Mouse (Mus musculus) retina, adult 2 months (tissue): Measurements from ENCODE around the gene Dennd1c.
"Not testable (repeated sequence)": the region's sequence is repeated elsewhere in the genome, so short reads cannot be mapped to it uniquely, and the experiment has no call there.

Experiments used
- DNase-seq: peaks from one replicate; pipeline ENCODE4 v3.0.0-alpha.2; 2012; ENCODE audit warnings: low read depth, low spot score

The Dennd1c gene

DNA sequence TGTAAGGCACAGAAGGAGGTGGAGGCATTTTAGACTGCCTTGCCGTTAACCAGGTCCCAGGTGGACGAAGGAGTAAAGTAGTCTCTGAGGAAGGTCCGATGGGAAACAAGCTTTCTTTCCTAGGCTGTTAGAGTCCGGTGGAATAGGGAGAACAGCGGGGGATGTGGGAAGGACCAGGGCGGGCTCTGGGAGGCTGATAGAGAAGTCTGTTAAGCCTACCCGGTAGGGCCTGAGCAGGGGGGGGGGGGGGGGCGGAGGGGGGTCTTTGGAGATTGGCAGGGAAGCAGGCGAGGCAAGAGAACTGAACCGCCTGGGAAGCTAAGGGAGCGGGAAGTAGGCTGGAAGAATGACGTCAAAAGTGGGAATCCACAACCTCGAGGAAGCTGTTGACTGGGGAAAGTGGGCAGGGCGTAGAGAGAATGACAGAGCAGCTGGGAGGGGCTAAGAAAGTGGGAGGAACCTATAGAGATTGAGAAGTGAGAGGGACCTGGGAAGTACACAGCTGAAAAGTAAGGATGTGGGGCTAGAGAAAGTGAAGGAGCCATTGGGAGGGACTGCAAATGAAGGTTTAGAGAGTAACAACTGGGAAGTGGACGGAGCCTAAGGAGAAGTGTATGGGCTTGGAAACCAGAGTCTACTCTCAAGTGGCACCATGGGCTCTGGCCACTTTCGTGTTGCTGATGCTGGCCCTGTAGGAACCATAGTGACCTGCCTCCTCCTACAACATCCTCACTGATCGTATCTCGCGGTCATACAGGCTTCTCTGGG is 17.7 kb upstream of the Dennd1c start:
- DNase-seq, result no peak

DNA sequence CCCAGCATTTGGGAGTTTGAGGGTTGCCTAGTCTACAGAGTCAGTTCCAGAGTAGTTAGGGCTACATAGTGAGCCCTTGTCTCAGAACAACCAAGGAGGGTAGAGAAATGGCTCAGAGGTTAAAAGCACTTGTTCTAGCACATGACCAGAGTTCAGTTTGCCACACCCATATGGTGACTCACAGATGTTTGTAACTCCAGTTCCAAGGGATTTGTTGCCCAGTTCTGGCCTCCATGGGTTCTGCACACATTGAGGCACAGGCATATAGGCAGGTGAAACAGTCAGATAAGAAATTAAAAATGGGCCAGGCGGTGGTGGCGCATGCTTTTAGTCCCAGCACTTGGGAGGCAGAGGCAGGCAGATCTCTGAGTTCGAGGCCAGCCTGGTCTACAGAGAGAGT is 15.9 kb upstream of the Dennd1c start:
- DNase-seq, result no peak

DNA sequence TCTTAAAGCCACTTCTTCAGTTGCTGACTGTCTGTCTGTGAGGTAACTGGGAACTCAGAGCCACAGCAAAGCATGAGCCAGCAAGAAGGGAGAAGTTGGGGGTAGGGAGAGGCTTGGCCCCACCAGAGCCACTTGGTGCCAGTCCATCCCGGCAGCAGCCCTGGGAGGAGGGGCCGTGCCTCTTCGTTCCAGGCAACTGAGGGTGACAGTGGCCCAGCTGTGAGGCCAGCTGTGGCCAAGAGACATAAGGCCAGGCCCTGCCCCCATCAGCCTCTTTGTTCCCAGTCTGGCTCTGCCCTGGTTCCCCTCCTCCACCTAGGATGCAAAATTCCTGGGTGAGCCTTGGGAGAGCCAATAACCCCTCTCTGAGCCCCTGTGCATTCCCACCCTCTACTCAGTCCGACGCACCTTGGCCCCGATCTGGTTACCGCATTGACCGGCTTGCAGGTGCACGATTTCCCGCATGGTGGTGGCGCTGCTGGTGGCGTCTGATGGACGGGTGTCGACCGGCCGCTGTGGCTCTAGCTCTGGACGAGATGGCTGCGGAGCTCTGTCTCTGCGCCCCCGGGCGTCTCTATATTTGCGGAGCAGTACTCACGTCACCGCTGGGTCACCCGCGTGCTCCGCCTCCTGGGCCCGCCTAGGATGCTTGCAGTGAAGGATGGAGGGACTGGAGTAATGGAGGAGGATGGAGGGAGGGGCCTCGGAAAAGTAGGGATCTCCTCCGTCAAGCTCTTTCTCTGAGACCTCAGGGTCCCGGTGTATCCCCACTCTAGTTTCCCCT is 8.9 kb upstream of the Dennd1c start, which contains the start of gene Tubb4a:
TSS of gene Tubb4a (minus strand) at position 734 of the 784 bp plus-strand sequence.
- peak; percentile 16 for DNase-seq

DNA sequence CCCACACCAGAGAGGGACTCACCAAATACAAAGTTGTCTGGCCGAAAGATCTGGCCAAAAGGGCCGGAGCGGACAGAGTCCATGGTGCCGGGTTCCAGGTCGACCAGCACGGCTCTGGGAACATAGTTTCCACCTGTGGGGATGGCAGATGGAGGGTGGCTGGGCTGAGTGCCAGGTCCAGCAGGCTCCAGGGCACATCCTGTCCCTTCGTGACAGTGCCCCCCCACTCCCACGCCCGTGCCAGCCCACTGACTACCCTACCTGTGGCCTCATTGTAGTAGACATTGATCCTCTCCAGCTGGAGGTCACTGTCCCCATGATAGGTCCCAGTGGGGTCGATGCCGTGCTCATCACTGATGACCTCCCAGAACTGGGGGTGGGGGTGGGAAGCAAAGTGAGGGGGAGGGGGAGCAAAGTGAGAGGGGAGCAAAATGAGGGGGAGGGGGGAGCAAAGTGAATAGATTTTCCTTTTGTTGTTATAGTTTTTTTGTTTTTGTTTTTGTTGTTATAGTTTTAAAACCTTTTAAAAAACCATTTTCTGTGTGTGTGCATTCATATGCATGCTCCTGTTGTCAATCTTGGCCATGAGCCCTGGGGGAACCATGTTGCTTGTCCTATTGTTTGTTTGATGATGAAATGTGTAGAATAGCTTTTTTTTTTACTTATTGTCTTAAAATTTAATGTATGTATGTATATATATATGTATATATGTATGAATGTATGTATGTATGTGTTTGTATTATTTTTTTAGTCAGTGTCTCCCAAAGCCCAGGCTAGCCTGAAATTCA is 7.8 kb upstream of the Dennd1c start:
- no peak for DNase-seq

DNA sequence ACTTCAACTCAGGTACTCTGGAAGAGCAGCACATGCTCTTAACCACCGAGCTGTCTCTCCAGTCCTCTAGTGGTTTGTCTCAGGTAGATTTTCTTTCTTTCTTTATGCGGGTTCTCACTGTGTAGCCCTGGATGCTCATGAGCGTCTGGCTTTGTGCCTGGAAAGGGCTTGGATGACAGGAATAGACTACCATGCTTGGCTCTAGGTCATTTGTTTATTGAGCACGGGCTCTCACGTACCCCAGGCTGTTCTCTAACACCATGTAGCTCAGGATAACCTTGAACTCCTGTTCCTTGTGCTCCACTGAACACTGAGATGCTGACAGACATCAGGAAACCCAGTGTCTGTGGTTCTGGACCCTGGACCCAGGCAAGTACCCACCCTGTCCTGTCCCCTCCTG is 4.2 kb upstream of the Dennd1c start:
- DNase-seq, result no peak

DNA sequence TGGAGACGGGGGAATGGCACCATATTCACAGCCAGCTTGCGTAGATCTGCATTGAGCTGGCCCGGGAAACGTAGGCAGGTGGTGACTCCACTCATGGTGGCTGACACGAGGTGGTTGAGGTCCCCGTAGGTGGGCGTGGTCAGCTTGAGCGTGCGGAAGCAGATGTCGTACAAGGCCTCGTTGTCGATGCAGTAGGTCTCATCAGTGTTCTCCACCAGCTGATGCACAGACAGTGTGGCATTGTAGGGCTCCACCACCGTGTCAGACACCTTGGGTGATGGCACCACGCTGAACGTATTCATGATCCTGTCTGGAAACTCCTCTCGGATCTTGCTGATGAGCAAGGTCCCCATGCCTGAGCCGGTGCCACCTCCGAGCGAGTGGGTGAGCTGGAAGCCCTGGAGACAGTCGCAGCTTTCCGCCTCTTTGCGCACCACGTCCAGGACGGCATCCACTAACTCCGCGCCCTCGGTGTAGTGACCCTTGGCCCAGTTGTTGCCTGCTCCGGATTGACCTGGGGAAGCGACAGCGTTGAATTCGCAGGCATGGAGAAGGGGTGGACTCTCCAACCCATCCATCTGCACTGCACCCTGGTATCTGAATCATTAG is 3.0 kb upstream of the Dennd1c start:
- no peak for DNase-seq

DNA sequence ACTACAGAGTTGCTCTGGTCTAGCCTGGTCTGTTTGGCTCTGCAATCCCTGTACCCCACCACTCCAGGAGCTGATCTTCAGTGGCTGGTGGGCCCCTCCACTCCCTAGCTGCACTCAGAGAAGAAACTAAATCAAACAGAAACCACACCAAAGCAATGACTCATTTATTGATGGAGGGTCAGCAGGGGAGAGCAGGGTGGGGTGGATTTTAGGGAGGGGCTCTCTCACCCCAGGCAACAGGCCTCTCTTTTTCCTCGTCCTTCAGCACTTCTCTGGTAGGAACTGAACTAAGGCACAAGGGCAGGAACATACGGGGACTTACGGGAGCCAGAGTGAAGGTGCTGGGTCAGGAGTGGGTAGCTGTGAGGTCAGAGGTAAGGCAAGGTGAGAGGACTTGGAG is 1.6 kb upstream of the Dennd1c start:
- no peak for DNase-seq

DNA sequence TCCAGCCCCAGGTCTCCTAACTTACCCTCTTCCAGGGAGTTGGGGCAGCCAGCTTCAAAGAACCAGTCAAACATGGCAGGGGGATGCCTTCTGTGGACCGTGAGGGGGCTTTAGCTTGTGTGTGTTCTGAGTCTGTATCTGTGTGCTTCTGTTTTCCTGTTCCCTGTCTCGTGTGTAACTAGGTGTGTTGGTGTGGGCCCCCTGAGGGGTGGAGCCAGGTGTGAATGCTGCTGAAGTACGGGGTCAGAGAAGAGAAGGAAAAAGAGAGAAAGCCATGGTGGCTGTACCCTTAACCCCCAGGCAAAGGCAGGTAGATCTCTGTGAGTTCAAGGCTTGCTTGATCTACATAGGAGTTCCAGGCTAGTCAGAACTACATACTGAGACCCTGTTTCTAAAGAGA is 1.4 kb downstream of the Dennd1c start:
- DNase-seq, result no peak

DNA sequence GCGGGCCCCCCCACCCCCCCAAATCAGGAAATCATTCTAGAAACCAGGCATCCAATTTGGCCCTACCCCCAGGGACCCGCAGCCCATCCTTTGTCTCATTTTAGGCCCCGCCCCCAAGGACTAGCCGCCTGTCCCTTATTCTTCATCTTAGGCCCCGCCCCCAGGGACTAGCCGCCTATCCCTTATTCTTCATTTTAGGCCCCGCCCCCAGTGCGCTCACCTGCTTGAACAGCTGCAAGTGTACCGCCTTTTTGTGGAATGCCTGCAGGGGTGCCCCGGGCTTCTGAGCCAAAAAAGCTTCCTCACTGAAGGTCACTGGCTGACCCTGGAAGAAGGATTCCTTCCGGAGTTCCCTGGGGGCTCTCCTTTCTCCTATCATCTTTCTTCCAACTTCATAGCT is 7.6 kb downstream of the Dennd1c start:
- DNase-seq, result no peak

DNA sequence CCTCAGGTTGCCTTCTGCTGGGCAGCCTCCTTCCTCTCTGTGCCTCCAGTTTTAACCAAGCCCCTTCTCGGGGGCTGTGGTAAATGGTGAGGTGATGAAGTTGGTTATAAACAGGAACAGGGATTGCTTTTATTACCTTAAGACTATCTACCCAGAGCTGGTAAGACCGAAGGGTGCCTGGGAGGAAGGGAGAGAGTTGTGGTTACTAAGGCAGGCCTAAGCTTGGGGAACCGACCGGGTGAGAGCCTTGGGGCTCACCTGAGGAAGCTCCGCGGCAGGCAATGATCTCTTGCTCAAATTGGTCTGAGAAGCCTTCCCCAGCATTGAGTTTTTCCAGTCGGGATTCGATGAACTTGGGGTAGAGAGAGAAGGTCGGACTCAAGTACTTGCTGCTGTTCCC is 8.0 kb downstream of the Dennd1c start:
- DNase-seq, result no peak

DNA sequence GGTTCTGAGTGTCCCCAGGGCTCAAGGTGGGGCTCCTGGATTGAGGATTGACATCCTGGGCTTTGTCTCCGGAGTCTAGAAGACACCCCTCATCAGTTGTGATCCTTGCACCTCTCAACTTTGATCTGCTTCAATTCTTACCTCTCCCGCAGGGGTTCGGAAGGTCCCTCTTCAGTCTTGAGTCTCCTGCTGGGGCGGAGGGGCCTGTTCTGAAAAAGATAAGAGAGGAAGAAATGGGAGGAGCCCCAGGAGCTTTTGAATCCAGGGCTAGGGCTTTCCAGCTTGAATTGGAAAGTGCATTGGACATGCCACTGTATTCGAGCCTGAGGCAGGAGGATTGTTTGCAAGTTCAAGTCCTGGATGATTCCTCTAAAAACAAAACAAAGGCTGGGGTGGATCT is 11.4 kb downstream of the Dennd1c start:
- no peak for DNase-seq

DNA sequence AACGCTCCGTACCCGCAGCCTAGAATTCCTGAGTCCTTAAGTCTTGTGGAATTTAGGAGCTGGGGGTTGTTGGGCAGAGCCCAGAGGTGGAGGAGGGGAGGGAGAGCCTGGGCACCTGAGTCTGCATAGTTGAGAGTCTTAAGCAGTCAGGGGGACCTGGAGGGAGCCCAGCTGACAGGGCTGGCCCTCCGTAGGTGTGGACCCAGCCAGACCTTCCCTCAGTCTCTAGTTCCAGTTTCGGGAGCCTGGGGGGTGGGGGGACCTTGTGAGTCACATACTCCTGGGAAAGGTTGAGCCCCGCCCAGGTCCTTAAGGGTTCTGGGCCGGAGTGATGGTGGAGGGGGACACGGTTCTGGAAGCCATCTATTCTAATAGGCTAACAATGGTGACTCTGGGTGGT is 15.3 kb downstream of the Dennd1c start:
- DNase-seq, result no peak

DNA sequence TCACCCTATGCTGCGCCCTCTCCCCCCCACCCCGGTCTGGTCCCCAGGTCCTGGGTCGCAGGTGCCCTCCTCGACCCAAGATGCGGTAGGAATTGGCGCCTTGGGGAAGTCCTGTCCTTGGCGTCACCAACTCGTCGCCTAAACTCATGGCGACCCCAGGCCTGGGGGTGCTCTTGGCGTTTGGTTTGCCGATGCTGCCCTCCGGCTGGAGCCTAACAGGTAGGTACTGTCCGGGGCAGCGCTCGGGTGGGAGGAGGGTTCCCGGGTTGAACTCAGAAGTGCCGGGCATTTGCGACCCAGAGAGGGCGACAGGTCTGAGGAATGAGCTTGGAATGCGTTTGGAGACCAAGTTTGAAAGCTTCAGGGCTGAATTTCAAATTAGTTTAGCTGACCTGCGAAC is 15.8 kb downstream of the Dennd1c start:
- no peak for DNase-seq

DNA sequence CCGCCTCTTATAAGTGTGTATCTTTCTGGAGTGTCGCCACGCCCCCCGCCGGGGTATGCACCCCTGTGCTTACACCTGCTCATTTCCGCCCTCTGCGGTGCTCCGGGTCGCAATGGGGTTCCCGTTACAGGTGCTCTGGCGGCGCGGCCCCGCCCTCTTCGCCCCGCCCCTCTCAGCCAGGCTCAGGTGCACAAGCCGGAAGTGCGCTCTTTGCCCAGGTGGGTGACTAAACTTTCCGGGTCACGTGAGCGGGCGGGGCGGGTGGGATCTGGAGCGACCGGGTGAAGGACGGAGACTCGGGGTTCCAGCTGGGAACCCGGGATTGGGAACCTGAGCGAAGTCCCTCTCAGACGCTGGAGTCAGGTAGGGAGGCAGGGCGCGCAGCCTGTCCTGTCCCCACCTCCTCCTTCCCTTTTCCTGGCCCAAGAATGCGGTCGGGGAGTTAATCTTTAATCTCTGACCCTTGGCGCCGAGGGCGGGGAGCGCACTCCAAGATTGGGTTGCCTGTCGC is 16.2 kb downstream of the Dennd1c start:
- no peak for DNase-seq

DNA sequence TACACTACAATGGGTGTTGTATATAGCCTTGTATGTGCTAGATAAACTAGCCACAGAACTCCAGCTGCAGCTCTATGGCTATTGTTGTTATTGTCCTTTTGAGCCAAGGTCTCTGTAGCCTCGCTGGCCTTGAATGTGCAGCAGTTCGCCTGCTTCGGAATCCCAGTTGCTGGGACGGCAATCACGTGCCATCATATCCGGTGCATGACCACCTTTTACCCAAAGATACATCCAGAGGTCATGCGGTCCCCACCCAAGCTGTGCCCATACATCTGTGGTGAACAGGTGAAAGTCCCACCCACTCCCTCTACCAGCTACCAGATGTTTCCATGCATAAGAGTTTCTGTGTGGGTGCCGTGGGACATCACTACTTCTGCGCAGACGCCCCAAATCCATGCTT is 17.2 kb downstream of the Dennd1c start:
- no peak for DNase-seq

DNA sequence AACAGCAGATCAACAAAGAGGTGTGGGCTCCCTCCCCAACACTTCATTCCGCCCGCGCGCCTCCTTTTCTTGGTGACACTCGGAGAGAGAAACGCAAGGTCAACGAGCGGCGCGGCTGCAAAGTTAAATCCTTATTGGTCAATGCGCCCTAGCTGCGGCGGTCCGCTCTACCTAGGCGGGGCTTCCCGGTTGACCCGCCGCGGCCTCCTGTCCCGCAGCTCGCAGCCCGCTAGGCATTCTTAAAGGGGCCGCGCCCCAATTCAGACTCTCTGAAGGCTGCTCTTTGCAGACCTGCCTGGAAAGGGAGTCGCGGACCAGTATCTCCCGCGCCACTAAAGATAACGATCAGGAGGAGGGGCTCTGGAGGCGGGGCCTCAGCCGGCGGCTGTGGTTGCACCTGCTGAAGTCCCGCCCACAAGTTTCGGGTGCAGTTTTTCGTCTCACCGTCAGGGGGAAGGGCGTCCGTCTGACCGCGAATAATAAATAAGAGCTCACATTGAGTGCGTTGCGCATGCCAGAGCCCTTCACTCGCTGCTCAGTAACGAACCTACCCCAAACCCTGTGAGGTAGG is 18.0 kb downstream of the Dennd1c start:
- peak; percentile 92 for DNase-seq

DNA sequence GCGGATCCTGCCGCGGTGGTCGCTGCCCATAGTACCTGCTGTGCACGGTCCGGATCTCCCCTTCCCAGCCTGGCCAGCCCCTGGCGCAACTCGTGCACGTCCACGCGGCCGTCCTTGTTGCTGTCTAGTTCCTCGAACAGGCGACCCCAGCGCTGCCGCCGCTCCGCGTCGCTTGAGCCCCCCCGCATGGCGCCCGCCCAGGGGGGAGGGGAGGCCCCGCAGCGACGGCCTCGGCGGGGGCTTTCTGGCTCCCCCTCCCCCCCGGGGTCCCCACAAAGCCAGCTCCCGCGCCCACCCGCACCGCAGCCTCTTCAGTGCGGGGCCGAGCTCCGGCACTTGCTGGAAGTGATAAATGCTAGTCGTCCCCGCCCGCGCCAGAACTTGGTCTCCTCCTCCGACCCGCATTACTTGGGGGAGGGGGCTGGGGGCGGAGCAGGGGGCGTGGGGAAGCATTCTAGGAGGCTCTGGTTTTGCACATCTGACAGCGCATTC is 18.8 kb downstream of the Dennd1c start, which contains the start of gene Slc25a23:
TSS of gene Slc25a23 (minus strand) at position 378 of the 492 bp plus-strand sequence.
- peak; percentile 37 for DNase-seq

DNA sequence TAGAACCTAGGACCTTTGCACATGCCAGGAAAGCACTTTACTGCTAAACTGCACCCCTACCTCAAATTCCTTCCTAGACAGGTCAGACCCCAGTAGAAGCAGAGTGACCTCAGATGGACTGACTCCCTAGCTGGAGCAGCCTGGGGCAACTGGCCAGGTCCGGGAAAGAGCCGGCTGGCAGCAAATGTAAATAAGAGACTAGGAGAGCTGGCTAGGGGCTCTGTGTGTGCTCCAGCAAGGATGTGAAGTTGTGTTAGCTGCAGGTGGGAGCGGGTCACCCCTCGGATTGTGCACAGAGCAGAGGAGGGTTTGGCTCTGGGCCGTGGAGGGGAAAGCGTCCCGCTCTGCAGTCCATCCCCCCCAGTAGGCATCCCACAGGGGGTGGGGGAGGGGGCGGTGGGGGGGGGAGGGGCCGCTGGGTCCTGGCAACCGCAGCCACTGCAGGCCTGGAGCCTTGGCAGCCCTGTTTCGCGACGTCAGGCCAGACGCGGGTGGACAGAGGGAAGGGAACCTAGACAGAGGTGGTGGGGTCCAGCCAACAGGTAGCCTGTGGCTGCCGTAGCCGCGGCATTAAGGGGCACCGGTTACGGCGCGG is 19.3 kb downstream of the Dennd1c start, which contains the start of gene Crb3:
TSS of gene Crb3 (plus strand) at position 215 of the 595 bp plus-strand sequence.
- DNase-seq, result no peak

DNA sequence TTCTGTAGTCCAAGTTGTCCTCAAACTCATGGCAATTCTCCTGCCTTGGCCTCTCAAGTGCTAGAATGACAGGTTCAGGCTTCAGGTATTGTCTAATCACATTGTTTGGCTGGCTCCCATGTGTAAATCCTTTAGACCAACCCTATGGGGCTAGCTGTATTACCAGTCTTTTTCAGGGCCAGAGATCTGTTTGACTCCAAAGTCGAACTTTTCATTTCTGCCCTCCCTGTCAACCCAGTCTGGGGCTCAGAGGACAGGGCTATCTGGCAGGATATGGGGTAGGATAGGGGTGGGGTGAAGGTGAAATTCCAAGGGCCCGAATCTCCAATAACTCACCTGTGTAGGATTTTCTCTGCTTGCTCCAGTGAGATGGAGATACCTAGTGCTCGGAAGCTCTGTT is 22.1 kb downstream of the Dennd1c start:
- DNase-seq, result no peak

DNA sequence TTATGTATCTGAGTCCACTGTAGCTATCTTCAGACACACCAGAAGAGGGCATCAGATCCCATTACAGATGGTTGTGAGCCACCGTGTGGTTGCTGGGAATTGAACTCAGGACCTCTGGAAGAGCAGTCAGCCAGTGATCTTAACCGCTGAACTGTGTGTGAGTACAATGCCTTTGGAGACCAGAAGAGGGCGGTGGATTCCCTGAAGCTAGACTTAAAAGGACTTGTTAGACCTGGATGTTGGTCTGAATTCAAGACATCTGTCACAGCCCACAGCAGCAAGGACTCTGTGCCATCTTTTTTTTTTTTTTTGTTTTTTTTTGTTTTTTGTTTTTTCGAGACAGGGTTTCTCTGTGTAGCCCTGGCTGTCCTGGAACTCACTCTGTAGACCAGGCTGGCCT is 26.6 kb downstream of the Dennd1c start:
- DNase-seq, result not testable (repeated sequence)
